Mouse (Mus musculus) intestine, embryonic 14.5 days (tissue): Measurements from ENCODE around the gene Gata2. TPM values are rescaled to one million over a fixed set of nuclear protein-coding genes. Genes with fewer than 3 reads are reported as not detected.

ENCODE experiments used
- ATAC-seq: fragments of 200-750 bp; cut with Nextera tagmentation; replicated peaks from 2 replicates; pipeline ENCODE4 v1.8.0; 2017; ENCODE audit warnings: low read depth, moderate number of reproducible peaks, moderate TSS enrichment, moderate library complexity; ENCODE audit not compliant: low FRiP score, low TSS enrichment
- DNase-seq: peaks from one replicate; pipeline ENCODE4 v3.0.0-alpha.2; 2018; ENCODE audit warnings: low spot score
- H3K27ac ChIP-seq: fragments of 300-500 bp; sonication (generic); 2 replicates; pipeline ENCODE4 v1.5.1; 2014; ENCODE audit warnings: low read depth, mild to moderate bottlenecking, control low read depth
- H3K27me3 ChIP-seq: fragments of 300-500 bp; sonication (generic); replicated peaks from 2 replicates; pipeline ENCODE4 v1.6.1; 2014; ENCODE audit warnings: low read length, control low read depth; ENCODE audit not compliant: control insufficient read depth, insufficient read depth
- H3K36me3 ChIP-seq: fragments of 300-500 bp; sonication (generic); 2 replicates; pipeline ENCODE4 v1.6.1; 2014; ENCODE audit warnings: low read length, control low read depth; ENCODE audit not compliant: control insufficient read depth, insufficient read depth
- H3K4me1 ChIP-seq: fragments of 300-500 bp; sonication (generic); replicated peaks from 2 replicates; pipeline ENCODE4 v1.6.1; 2014; ENCODE audit warnings: low read length, control low read depth, mixed read lengths; ENCODE audit not compliant: control insufficient read depth, insufficient read depth
- H3K4me2 ChIP-seq: fragments of 300-500 bp; sonication (generic); 2 replicates; pipeline ENCODE4 v1.6.1; 2014; ENCODE audit warnings: low read length
- H3K4me3 ChIP-seq: fragments of 300-500 bp; sonication (generic); 2 replicates; pipeline ENCODE4 v1.5.1; 2014; ENCODE audit warnings: low read depth, low read length, control low read depth, mixed read lengths
- H3K9ac ChIP-seq: fragments of 300-500 bp; sonication (generic); 2 replicates; pipeline ENCODE4 v1.6.1; 2014; ENCODE audit warnings: mild to moderate bottlenecking, low read length
- H3K9me3 ChIP-seq: fragments of 300-500 bp; sonication (generic); 2 replicates; pipeline ENCODE4 v1.6.1; 2016; ENCODE audit warnings: low read length, control low read depth; ENCODE audit not compliant: control insufficient read depth
- WGBS: fragments of 180-500 bp; shearing (Covaris S2); extraction: QIAGEN DNeasy Blood & Tissue Kit; methylation state at CpG from one replicate; pipeline ENCODE4 v1.1.7; 2014; 5-methylcytosine and 5-hydroxymethylcytosine counted together
- polyA plus RNA-seq: library from polyadenylated mRNA; unstranded; fragments of >200 nt; fragmentation: Nextera tagmentation; extraction: Ambion mirVana; gene quantifications from 2 replicates; pipeline ENCODE4 v1.2.1, GENCODE M21; 2014

Gata2 gene
- polyA plus RNA-seq, 1 experiment from 2014 or later, result 4.7 TPM

DNA sequence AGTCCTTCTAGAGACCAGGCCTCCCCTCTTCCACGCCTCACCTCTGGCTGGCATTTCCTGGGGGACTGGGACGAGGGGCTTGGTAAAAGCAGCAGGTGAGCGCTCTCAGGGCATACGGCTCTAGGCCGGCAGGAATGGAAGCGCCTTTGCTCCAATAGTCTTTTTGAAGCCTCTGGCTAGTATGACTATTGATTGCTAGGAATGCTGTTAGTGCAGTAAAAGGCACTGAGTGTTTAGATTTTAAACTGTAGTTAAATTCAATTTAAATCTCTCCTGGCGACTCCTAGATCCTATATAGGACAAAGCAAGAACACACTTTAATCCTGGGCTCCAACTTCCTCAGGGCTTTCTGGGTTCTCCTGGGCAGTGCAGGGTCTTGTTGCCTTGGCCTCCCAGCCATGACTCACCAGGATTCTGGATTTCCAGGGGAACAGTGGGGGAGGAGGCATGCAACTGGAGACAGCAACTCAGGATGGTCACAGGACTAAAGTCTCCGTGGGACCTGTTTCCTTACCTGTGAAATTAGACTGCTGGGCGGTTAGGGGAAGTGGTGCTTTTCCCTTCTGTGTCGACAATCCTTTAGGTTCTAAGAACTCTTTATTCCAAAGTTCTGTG is 10.2 kb downstream of the Gata2 start:
- Histone ChIP-seq H3K4me2 (no peak overlapping the region), H3K36me3 (no peaks in the 10 kb centered on the region), H3K9me3 (no peaks in the 10 kb centered on the region), H3K4me1 (peaks cover 2% of the 10 kb centered on the region; the same call in 1 of the 2 replicates), H3K9ac (no peak overlapping the region), H3K4me3 (no peak overlapping the region), H3K27ac (0 out of 2 replicates have a peak overlapping the region, but pooled peaks have one; percentile 18), H3K27me3 (peaks cover 87% of the 10 kb centered on the region)
- no peak for ATAC-seq
- DNase-seq, result peak; percentile 61
- WGBS, result 13% methylated on average over 10 of the region's 10 CpGs

DNA sequence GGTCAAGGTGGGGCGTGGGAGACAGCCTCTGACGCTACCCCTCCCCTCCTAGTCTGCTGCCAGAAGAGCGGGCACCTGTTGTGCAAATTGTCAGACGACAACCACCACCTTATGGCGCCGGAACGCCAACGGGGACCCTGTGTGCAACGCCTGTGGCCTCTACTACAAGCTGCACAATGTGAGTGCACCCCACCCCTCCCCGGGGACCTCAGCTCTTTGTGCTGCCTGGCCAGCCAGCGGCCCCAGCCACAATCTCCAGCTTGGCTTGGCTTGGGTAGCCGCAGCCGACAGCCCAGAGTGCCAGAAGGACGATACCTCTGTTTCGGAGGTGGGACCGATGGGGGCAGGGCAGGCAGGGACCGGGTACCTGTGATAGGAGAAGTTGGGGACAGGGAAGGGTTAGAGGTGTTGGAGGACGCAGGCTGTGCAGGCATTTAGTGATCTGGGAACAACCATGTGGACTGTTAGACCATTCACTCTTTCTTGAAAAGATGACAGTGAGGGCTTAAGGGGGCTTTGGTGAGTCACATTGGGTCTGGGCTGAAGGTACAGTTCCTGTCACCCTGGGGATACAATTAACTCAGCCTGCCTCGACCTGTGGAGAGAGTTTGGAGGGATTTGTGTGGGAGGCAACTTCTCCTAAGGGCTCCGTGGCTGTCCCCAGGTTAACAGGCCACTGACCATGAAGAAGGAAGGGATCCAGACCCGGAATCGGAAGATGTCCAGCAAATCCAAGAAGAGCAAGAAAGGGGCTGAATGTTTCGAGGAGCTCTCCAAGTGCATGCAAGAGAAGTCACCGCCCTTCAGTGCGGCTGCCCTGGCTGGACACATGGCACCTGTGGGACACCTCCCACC is 11.1 kb downstream of the Gata2 start:
- ATAC-seq (no peak), DNase-seq (no peak)
- Histone ChIP-seq H3K9ac (no peak overlapping the region), H3K27ac (no peak overlapping the region), H3K4me3 (no peak overlapping the region), H3K27me3 (peaks cover 82% of the 10 kb centered on the region), H3K4me1 (no peaks in the 10 kb centered on the region), H3K36me3 (no peaks in the 10 kb centered on the region), H3K4me2 (no peak overlapping the region), H3K9me3 (no peaks in the 10 kb centered on the region)
- WGBS, result 13% methylated on average over 25 of the region's 25 CpGs

DNA sequence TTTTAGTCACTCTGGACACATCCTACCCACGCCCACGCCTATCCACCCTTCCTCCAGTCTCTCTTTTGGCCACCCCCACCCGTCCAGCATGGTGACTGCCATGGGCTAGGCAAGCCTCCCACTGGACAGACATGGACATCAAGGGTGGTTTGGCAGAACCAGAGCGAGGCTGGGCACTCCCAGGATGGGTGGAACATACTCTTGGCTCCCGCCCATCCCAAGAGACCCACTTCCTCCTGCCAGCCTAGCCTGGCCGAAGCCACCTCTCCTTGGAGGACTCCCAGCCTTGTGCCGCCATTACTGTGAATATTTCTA is 11.7 kb downstream of the Gata2 start:
- WGBS, result 23% methylated on average over 7 of the region's 7 CpGs
- DNase-seq (no peak), ATAC-seq (no peak)
- Histone ChIP-seq H3K4me3 (no peak overlapping the region), H3K4me1 (no peaks in the 10 kb centered on the region), H3K9me3 (no peaks in the 10 kb centered on the region), H3K27me3 (peaks cover 80% of the 10 kb centered on the region), H3K4me2 (no peak overlapping the region), H3K36me3 (no peaks in the 10 kb centered on the region), H3K27ac (no peak overlapping the region), H3K9ac (no peak overlapping the region)

DNA sequence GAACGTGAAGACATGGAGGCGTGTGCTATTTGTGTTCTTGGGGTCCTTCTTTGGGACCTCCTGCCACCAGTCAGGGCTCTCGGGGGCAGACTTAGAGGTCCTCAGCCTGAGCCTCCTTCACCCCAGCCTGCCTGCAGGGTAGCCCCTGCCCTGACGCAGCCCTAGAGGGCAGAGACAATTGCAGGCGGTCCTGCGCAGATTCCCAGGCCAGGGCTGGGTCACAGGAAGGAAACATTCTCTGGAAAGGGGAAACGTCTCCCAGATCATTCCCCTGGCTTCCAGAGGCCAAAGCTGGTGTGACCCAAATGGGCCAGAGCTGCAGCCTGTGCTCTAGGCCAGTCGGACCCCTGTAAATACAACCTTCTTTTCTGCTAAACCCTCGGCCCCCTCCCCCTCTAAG is 12.2 kb downstream of the Gata2 start:
- DNase-seq (no peak), ATAC-seq (no peak)
- Histone ChIP-seq H3K9ac (no peak overlapping the region), H3K4me2 (no peak overlapping the region), H3K9me3 (no peaks in the 10 kb centered on the region), H3K27ac (no peak overlapping the region), H3K27me3 (peaks cover 75% of the 10 kb centered on the region), H3K36me3 (no peaks in the 10 kb centered on the region), H3K4me3 (no peak overlapping the region), H3K4me1 (no peaks in the 10 kb centered on the region)
- 18% methylated on average over 9 of the region's 9 CpGs for WGBS

DNA sequence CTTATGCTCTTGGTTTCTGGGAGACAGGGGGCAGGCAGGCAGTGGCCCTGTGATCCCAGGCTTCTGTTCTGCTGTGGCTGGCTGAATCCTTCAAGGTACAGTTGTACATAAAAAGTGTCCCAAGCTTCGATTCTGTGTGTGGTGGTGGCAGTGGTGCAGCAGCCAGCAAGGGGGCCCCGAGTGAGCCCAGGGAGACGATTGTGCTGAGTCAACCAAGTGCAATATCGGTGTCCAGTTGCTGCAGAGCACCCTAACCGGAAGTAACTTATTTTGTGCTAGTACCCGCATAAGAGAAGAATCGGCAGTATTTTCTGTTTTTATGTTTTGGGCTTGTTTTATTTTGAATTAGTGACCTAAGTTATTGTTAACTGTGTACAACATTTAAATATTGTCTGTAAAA is 12.9 kb downstream of the Gata2 start:
- no peak for DNase-seq
- no peak overlapping the region for H3K4me2 ChIP-seq
- H3K27ac ChIP-seq, result no peak overlapping the region
- no peaks in the 10 kb centered on the region for H3K9me3 ChIP-seq
- 48% methylated on average over 7 of the region's 7 CpGs for WGBS
- H3K27me3 ChIP-seq, result peaks cover 68% of the 10 kb centered on the region
- no peak for ATAC-seq
- H3K4me1 ChIP-seq, result no peaks in the 10 kb centered on the region
- H3K9ac ChIP-seq, result no peak overlapping the region
- no peaks in the 10 kb centered on the region for H3K36me3 ChIP-seq
- no peak overlapping the region for H3K4me3 ChIP-seq

DNA sequence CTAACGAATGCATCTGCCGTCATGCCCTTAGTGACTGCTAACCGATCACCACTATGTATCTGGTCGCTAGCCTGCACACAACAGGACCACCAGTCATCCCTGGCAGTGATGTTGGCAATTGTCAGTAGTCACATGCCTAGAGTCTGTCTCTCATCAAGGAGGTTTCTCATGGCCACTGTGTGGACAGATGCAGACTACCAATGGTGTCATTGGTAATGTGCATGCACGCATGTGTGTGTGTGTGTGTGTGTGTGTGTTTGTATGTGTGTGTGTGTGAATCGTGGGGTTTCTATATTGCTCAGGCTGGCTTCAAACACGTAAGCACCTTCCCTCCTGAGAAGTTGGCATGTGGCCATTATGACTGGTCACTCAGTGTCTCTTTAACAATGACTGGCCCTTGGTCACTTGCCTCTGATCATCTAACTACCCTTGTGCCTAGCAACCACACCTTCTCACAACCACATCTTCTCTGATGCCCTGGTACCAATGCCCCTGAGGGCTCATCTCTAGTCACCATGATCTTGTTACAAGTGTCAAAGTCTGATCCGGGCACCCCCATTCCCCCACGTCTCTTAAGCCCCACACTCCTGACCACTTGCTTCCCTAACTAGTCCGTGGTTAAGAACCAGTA is 13.8 kb downstream of the Gata2 start:
- Histone ChIP-seq H3K27ac (no peak overlapping the region), H3K4me3 (no peak overlapping the region), H3K36me3 (no peaks in the 10 kb centered on the region), H3K27me3 (peaks cover 59% of the 10 kb centered on the region), H3K9ac (no peak overlapping the region), H3K9me3 (no peaks in the 10 kb centered on the region), H3K4me1 (no peaks in the 10 kb centered on the region), H3K4me2 (no peak overlapping the region)
- no peak for ATAC-seq
- DNase-seq, result no peak
- WGBS, result 90% methylated on average over 10 of the region's 10 CpGs

DNA sequence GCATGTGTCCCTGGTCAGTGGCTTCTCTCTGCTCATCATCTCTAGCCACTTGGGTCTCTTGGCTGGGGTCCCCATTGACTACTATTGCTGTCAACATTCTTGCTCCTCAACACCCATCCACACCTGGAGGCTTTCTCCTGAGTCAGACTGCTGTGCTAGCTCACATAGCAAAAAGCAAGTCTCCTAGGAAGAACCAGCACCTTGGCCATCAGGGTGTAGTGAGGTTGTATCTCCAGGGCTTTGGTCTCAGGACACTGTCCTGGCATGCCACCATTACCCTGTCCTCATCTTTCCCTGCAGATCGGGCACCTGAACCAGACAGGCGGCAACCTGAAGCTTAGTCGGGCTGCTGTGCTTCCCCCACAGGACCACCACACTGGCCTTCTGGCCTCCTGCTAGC is 14.6 kb downstream of the Gata2 start:
- no peaks in the 10 kb centered on the region for H3K4me1 ChIP-seq
- H3K9me3 ChIP-seq, result no peaks in the 10 kb centered on the region
- peaks cover 51% of the 10 kb centered on the region for H3K27me3 ChIP-seq
- no peak for DNase-seq
- WGBS, result 85% methylated on average over 3 of the region's 3 CpGs
- no peaks in the 10 kb centered on the region for H3K36me3 ChIP-seq
- H3K4me3 ChIP-seq, result no peak overlapping the region
- H3K27ac ChIP-seq, result no peak overlapping the region
- H3K9ac ChIP-seq, result no peak overlapping the region
- no peak overlapping the region for H3K4me2 ChIP-seq
- no peak for ATAC-seq

DNA sequence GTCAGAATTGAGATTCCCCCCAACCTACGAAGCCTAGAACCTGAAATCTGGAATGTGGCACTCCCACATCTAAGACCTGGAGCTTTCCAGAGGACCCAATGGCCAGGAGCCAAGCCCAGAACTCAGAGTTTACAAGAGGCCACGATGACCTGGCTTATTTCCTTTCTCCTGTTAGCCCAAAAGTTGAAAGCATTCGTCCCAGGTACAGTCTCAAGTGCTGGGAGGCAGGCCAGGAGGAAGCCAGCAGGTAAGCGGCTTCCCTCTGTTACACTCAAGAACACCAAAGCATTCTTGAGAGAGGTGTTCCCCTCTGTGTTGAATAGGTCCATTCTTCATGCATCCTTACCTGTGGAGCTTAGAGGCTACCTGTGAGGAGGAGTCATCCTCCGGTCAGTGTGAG is 15.8 kb downstream of the Gata2 start:
- ATAC-seq (no peak), DNase-seq (no peak)
- Histone ChIP-seq H3K4me1 (no peaks in the 10 kb centered on the region), H3K9me3 (no peaks in the 10 kb centered on the region), H3K27ac (no peak overlapping the region), H3K9ac (no peak overlapping the region), H3K27me3 (peaks cover 39% of the 10 kb centered on the region), H3K4me2 (no peak overlapping the region), H3K4me3 (no peak overlapping the region), H3K36me3 (no peaks in the 10 kb centered on the region)
- WGBS, result 78% methylated on average over 5 of the region's 5 CpGs
